Mouse (Mus musculus) v-Abl transformed pro-B cells (cell line): Measurements from ENCODE around the gene Dera.

ENCODE experiments used
- in situ Hi-C, 2 experiments: fragments of 400-800 bp; cut with MboI; formaldehyde crosslinking; loops; one replicate each; pipeline ENCODE4 v1.15.1; 2025; ENCODE audit not compliant: unreplicated experiment in 2 of 2

The Dera gene

DNA sequence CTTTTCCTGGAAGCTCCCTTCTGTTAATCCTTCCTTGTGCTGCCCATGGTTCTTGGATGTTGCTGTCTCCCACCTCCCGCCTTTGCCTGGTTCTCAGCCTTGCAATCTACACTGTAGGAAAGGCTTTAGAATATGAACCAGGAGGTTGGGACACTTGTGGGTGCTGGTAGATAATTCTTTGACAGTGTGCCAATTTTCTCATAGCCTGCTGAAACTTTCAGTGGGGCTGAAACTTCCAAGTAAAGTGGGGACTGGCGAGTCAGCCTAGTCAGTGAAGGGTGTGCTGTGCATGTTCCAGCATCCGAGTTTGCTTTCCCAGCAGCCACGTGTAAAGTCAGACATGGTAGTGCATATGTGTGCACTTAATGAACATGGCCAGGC is 2.1 kb upstream of the Dera start:
- in situ Hi-C loops: loop anchor here in 1 of 2 experiments (10.0 kb wide), 1 partner anchor 403 kb away; no protein-coding TSS in a partner anchor

DNA sequence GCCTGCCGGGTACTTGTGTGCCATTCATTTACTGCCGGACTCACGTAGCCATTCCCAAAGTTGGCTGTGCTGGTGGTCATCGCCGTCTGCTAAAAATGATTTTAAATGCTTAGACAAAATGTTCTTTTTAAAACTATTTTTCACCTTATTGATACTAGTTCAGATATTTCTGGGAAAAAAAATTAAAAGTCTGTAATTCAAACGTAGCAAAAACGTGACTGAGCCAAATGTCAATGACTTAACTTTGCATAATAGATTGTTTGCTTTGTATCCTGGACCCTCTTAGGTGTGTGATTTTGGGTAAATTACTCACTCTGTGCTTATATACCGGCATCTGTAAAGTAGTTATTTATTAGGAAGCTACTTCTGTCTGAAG is 499 bp downstream of the Dera start:
- in situ Hi-C loops: loop anchor here in 1 of 2 experiments (10.0 kb wide), 1 partner anchor 400 kb away; no protein-coding TSS in a partner anchor

DNA sequence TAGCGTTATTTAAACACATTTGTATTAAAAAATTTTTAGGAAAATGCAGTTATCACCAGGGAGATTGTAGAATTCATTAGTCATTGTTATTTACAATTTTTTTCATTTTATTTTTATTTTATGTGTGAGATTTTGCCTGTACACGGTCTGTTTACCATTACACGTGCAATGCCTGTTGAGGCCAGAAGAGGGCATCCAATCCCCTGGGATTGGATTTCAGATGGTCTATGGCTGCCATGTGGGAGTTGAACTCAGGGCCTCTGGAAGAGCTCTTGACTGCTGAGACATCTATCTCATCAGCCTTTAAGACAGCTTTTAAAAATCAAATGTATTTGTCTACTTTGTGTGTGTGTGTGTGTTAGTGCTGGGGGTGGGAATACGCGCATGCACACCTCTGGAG is 2.0 kb downstream of the Dera start:
- in situ Hi-C loops: loop anchor here in 1 of 2 experiments (10.0 kb wide), 1 partner anchor 398 kb away; no protein-coding TSS in a partner anchor

DNA sequence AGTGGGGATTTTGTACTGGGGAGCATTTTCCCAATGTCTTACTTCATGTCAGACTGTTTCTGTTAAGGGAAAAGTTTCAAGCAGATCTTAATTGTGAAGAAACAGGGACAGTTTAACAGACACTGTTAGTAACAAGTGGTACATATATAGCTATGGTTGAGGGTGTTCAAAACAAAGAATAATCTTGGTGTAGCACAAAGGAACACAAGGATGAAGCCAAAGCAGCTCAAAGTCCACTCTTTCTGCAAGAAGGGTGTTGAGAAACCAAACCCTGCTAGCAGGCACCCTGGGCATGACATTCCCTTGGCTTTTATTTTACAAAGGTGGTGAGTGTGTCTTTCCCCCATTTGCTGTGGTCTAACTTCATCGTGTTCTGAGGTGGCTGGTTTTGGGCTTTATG is 3.5 kb downstream of the Dera start:
- in situ Hi-C loops: loop anchor here in 1 of 2 experiments (10.0 kb wide), 1 partner anchor 397 kb away; no protein-coding TSS in a partner anchor

DNA sequence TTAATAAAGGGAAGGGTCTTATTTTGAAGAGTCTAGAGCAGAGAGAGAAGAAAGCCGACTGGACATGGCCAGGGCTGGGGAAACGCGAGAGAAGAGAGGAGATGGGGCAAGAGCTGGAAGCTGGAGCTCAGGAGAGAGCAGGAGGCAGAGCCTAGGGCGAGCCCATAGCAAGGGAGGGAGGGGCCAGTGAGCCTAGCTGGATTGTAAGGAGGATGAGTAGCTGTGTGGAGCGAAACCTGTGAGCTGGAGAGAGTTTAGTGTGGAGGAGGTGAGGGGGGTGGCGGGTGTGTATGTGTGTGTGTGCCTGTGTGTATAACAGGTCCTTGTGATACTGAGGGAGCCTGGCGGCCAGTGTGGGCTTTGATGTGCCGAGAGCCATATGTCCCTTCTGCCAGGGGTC is 5.3 kb downstream of the Dera start:
- in situ Hi-C loops: loop anchor here (10.0 kb wide), 1 partner anchor 395 kb away; no protein-coding TSS in a partner anchor

DNA sequence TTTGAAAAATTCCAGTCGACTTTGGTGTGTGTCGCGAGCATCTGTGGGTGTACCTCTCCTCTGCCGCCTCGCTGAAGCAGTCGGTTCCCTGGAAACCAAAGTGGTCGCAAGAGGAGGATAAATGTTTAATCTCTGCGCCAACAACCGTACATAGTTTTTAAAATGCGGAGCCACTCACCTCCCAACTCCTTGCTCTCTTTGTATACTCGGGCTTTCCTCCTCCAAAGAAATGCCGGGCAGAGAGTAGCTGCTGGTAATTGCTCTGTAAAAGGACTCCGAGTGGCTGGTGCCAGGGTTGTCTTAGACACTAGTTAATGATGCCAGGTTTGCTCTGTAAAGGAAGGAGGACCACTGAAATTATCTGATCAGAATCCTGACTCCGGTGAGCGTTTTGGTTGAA is 6.6 kb downstream of the Dera start:
- in situ Hi-C loops: loop anchor here in 1 of 2 experiments (10.0 kb wide), 1 partner anchor 394 kb away; no protein-coding TSS in a partner anchor

DNA sequence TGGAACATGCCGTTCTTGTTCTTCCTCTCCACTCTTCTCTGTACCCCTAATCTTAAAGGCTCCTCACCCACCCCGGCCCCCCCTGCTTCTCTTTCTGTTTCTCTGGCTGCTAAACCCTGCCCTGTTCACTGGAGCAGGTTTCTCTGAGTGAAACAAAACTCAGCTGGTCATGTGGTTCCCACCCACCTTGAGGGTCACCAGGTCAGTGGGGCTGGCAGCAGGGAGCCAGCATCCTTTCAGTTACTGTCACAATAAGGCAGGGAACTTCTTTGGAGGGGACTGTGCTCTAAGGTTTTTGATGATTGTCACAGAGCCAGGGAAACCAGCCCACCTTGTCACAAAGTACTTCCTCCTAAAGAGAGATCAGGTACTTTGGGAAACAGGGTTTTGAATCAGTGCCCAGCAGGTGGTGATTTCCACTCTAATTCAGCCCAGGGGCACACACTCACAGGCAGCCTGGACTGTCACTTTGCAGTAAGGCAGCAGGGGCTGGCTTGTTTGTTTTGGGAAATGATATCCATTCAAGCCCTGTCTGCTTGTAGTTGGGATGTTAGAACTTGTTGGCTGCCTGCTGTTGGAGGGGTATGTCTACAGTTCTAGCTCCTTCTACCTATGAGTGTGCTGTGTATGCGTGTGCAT is 10.3 kb downstream of the Dera start:
- in situ Hi-C loops: loop anchor here in 1 of 2 experiments (10.0 kb wide), 1 partner anchor 390 kb away; no protein-coding TSS in a partner anchor

DNA sequence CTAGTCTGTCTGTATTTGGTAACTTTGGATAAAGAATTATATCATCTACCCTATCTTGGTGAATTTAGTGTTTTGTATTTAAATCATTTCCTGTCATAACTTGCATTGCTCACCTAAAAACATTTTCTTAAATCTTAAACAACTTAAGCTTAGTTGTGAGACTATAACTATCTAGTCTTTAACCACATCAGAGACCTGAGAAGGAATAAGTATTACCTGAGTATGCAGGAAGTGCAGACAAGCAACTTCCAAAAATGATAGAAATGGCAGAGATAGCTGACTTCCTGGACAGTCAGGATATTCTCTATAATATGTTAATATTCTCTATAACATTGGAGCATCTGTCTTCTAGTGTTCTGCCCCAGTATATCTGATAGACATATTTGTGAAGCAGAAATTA is 11.8 kb downstream of the Dera start:
- in situ Hi-C loops: loop anchor here in 1 of 2 experiments (10.0 kb wide), 1 partner anchor 389 kb away; no protein-coding TSS in a partner anchor

DNA sequence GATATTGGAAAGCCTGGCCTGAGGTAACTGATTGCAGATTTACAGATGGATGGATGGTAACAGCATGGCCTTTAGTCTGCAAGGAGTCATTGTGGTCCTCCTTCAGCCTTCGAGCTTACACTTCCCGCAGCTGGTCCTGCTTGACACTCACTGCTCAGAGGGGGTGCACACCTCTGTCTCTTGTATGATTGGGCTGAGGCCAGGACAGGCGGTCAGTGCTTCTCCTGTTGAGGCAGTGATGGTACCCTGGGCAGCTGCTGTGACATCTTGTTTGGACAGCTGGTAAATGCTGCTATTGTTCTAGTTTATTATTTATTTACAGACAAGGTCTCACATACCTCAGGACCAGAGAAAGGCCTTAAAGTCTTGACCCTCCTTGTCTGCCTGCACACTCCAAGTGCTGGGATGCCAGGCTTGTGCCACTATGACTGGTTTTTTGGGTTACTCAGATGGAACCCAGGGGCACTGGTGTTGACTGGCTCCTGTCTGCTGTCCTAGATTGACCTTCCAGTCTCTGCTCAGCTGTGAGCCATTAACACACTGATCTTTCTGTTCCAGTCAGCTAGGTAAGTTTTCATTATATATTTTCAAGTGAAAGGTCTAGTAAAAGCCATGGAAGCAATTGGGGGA is 17.4 kb downstream of the Dera start:
- in situ Hi-C loops: no loop called here

DNA sequence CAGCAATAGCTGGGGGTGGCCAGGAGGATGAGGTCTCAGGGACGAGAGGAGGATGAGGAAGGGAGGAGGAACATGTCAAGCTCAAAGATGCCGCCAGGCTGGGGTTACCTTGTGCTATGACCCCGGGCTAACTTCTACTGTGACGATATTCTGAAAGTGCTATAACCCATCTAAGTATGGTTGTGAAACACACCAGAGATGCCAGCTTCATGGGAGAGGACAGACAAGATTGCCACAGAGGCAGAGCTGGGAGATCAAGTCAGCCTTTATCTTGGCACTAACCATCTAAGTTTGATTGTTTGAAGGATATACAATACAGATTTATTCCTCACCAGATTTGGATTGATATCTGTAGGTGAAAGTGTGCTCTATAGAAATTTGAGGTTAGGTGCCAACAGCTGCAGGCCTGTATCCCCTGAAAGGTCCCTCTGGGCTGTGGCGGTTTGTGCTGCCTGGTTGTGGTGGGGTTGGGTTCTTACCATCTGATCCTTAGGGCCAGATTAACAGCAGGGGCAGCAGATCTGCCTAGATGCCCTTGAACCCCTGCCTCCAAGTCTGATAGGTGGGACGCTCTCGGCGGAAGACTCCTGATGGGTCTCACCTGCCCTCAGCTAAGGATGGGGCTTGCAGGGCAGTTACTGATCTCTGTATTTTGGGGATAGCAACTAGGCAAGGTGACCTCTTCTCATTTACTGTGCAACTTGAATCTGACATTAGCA is 18.7 kb downstream of the Dera start:
- in situ Hi-C loops: no loop called here

DNA sequence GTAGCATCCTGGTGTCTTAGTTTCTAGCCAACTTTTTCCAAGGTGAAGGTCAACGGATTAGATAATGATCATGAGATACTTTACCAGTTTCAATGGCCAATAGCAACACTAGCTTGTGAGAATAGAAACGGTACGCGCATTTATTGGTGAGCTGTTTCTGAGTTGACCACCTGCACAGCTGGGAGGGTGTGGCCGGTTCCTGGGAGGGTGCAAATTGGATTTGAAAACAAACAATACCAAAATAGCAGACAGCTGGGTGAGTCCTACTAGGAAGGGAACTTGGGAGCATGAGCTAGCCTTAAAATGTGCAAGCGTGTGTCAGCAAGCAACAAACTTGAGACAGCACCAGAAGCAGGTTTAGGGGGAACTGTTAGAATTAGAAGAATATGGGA is 19.3 kb downstream of the Dera start:
- in situ Hi-C loops: no loop called here

DNA sequence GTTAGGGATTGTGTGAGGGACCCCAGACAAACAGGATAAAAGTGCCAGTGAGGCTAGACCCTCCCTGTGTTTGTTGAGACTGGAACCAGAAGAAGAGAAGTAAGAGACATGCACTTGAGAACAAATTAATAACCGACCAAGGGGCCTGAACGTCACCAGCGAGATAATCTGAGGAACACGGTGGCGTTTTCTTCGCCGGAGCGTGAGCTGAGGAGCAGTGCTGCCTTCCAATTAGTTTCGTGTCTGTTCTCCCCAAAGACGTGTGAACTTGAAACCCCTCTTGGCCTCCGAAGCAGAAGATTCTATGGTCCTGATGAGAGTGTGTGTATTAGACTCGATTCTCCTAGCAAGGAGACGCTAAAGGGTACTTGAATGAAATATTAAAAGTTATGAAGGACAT is 19.8 kb downstream of the Dera start:
- in situ Hi-C loops: no loop called here

DNA sequence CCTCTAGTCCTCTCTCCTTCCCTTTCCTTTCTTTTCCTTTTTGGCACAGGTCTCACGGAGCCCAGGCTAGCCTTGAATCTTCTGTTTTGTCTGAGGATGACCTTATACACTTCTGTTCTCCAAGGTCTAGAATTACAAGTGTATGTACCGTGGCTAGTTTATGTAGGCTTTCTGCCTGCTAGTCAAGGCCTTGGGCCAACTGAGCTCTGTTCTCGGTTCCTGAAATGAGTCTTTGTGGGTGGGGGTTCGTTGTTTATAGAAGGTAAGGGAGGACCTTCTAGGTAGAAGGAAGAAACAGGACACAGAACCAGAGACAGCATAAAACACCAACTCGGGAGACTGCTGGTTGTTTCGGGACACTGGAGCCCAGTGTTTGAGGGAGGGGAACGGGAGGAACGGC is 20.8 kb downstream of the Dera start:
- in situ Hi-C loops: no loop called here

DNA sequence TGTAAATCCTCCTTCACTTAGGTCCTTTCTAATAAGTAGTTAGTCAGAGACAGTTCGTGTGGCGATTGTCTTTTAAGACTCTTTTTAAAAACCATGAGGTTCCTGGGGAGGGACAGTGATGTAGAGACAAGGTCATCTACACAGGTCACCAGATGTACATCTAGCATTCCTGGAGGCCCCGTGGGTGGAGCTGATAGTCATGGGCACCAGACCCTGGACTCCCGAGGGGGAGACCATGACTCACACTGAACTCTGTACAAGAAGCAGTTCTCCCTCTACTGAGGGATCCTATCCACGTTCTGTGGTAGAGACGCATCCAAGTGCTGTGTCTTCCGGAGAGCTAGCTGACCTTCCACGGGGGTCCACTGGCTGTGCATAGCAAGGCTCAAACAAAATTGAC is 22.6 kb downstream of the Dera start:
- in situ Hi-C loops: no loop called here

DNA sequence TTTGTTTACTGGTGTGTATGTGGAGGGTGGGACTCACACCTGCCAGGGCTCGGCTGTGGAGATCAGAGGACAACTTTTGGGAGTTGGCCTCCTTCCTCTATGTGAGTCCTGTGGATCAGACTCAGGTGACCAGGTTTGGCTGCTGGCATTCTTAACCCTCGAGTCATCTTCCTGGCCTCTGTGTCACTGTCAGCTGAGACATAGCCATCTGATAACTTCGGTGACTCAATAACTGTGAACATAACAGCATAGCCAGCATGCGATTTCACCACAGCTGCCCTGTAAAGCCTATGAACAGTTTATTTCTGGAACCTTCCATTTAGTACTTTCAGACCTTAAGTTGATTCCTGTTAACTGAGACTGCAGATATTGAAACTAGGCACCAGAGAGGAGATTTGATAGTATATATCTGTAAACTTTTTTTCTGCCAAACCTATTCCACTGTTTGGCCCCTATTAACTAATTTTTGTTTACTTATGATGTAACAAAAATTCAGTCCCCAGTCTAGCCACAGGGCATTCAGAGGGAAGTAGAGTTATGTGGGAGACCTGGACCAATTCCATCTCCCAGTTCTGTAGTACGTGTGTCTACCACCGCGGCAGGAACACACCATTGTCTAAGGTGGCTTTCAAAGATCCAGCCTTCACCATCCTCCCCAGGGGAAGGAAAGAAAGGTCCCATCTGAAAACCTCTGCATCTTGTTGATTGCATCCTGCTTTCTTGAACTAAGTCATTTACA is 29.7 kb downstream of the Dera start:
- in situ Hi-C loops: no loop called here

DNA sequence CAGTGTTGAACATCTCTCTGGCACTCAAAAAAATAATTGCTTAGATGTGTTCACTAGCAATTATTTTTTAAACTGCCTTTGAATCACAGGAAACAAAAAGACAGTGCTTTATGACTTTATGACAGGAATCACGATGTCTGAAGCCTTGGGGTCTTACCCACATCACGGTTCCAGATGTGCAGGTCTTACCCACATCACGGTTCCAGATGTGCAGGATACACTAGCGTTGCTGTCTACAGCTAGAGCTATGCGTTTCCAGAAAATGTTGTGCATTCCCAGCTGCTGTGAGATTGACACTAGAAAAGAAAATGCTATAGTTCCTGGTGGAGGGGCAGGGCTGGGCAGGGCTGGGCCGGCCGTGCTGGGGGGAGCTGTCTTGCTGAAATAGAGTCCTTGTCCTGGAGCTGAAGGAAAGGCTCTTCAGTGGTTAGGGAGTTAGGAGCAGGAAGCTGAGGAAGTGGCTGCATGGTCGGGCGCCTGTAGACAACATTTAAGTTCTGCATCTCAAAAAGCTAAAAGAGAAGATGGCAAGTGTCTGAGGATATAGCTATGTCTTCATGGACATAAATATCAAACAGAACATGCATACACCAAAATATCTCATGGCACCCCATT is 34.7 kb downstream of the Dera start:
- in situ Hi-C loops: no loop called here

DNA sequence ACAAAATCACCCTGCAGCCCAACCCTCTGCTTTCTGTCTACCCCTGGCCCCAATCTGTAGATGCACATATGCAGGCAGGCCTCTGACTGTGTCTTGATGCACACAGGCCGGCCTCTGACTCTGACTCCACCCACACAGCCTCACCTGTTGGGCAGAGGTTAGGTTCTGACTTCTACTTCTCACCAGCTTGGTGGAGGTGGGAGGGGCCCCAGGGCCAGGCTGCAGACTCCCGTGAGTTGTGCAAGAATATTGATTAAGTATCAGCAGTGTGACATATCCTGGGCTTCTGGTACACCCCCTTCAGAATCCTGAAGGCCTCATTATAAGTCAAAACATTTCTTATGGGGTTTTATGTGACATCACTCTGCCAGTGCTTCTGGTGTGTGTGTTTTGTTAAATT is 35.3 kb downstream of the Dera start:
- in situ Hi-C loops: no loop called here

DNA sequence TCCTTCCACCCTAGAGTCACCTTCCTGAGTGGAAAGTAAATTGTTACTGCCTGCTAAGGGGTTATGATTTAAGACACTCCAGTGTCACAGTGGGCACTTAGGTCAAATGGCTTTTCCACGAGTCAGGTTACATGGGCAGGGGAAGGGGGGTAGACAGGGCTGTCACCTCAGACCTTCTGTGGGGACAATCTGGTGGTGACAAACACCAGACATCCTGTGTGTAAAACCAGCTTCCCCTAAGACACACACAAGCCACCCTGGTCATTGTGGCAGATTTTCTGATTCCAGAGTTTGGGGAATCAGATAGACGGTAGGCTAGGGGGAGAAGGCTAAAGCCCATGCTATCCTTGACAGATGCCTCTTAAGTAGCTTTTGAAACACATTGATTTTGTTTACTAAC is 41.1 kb downstream of the Dera start:
- in situ Hi-C loops: no loop called here

DNA sequence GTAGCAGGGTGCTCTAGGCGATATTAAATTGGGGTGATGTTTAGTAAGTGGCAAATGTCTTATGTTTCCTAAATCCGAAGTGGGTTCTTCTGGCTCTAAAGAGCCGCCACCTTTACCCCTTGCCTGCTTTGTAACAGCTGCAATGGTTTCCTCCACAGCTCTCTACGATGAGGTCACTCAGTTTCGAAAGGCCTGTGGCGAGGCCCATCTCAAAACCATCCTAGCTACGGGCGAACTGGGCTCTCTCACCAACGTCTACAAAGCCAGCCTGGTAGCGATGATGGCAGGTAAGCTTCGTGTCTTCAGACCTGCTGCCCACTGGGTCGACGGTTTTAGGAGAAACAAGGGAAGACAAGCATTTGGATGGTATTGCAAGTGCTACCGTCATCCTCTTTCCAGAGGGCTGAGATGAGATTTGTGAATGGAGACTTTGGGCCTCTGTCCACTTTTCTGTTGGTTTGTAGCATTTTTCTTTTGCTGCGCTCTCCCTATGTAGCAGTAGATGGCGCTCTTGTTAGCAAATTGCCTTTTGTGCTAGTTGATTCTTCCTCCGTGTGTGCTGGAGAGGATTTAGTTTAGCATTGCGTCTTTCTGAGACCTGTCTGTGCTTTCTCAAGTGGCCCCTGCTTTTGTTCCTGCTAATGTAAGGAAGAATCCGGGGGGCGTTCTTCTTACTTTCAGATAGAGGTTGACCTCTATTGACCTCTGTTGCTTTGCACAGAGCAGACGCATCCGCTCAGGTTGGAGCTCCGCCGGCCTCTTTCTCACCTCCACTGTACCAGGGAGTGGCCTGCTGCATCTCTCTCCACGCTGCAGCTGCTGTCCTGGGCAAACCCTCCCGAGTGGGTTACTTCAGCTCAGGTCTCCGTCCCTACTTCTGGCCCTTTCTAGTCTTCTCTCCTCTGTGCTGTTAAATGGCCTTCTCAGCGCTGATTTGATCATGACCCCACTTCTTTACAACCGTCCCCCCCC is 42.5 kb downstream of the Dera start:
- in situ Hi-C loops: no loop called here
